Mouse (Mus musculus): ENCODE results near the gene Kiz. TPM values are rescaled to one million over a fixed set of nuclear protein-coding genes. Genes with fewer than 3 reads are reported as not detected.

Gene Kiz
- polyA plus RNA-seq, 1 experiment from 2014 or later, result 24.5 TPM

DNA sequence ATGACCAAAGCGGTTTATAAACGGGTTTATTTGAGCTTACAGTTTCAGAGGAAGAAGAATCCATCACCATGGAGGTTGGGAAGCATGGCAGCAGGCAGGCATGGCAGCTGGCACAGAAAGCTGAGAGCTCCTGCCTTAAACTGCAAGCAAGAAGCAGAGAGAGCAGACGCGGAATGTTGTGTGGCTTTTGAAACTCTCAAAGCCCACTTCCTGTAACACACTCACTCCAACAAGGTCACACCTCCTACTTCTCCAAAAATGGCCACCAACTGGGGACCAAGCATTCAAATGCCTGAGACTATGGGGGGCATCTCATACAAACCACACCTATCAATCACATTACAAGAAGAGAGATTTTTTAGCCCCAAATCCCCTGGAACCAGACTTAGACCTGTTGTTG lies 154.5 kb downstream of the Kiz start:
- Histone ChIP-seq H3K9ac (no peak overlapping the region), H3K36me3 (no peaks in the 10 kb centered on the region), H3K27me3 (no peaks in the 10 kb centered on the region), H3K4me3 (no peak overlapping the region), H3K4me1 (replicated peaks) (peaks cover 24% of the 10 kb centered on the region), H3K9me3 (no peaks in the 10 kb centered on the region), H3K4me2 (no peak overlapping the region), H3K27ac (replicated peaks) (no peak overlapping the region)
- ATAC-seq (ENCODE audit: low FRiP score, low read depth), result no peak
- WGBS, result 92% methylated on average over 4 of the region's 4 CpGs

DNA sequence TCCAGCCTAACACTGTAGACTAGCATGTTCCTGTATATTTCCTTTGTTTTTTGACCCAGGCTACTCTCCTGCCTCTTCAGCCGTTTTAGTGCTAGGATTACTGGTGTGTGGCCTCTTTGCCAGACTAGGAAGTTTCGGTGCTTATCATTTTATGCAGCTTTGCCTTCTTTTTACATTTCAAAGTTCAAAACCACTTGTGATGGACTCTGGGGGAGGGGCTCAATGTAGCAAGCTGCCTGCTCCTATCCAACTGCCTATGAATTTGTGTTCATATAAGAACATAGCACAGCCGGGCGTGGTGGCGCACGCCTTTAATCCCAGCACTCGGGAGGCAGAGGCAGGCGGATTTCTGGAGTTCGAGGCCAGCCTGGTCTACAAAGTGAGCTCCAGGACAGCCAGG lies 155.3 kb downstream of the Kiz start:
- no peaks in the 10 kb centered on the region for H3K9me3 ChIP-seq
- H3K9ac ChIP-seq, result no peak overlapping the region
- H3K36me3 ChIP-seq, result no peaks in the 10 kb centered on the region
- H3K4me3 ChIP-seq, result no peak overlapping the region
- H3K27ac ChIP-seq (replicated peaks), result no peak overlapping the region
- peaks cover 30% of the 10 kb centered on the region for H3K4me1 ChIP-seq (replicated peaks)
- H3K4me2 ChIP-seq, result no peak overlapping the region
- no peaks in the 10 kb centered on the region for H3K27me3 ChIP-seq
- ATAC-seq (ENCODE audit: low FRiP score, low read depth), result no peak
- WGBS, result 98% methylated on average over 9 of the region's 9 CpGs

DNA sequence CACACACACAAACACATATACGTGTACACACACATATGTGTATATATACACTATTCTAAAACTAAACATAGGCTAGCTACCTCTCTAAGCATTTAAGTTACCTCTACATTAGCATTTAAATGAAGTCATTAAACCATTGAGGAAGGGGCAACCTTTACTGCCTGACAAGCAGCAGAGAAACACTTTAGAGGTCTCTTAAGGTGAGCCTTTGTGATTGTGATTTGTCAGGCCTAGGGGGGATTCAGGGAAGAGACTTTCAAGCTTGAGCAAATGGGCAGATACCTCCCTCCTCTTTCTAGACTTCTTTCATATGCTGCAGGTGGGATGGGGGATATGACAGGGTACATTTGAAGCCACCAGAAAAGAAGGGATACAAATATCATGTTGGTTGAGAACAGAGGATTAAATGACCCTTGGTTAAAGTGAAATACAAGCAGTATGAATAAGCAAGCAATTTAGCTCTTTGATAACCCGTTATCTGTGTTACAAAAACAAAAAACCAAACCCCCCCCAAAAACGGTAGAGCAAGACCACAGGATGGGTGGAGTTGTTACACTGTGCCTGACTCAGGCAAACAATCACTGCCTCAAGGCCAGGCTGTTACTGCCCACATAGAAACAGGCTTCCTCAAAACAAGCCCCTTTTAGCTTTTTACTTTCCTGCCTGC lies 155.9 kb downstream of the Kiz start:
- Histone ChIP-seq H3K27me3 (no peaks in the 10 kb centered on the region), H3K27ac (replicated peaks) (peak overlapping the region; percentile 99; the same call in 1 of the 2 replicates), H3K9me3 (no peaks in the 10 kb centered on the region), H3K4me2 (peak overlapping the region; percentile 69), H3K36me3 (no peaks in the 10 kb centered on the region), H3K4me3 (peak overlapping the region; percentile 93; the same call in 1 of the 2 replicates), H3K4me1 (replicated peaks) (peaks cover 30% of the 10 kb centered on the region), H3K9ac (peak overlapping the region; percentile 91)
- ATAC-seq (ENCODE audit: low FRiP score, low read depth), result no peak
- WGBS, result 77% methylated on average over 3 of the region's 3 CpGs

DNA sequence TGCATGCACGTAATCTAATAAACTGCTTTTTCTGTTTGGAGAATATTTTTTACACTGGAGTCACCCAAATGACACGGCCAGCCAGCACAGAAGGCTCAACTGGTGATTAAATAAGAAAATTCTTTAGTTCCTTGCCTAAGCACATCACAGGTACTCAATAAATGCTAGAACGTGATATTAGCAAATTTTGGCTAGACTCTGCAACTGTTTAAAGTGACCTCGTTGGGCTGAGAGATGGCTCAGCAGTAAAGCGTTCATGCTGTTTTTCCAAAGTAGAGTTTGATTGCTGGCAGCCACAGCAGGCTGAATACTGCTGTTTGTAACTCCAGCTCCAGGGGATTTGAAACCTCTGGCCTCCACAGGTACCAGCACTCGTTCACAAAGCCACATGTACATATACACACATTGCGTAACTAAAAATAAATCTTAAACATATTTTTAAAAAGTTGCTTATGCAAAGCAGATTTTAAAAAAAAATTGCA lies 156.5 kb downstream of the Kiz start:
- peaks cover 30% of the 10 kb centered on the region for H3K4me1 ChIP-seq (replicated peaks)
- H3K9ac ChIP-seq, result peak overlapping the region; percentile 91
- 0 out of 2 replicates have a peak, but pooled peaks have one; percentile 2 for ATAC-seq (ENCODE audit: low FRiP score, low read depth)
- H3K27ac ChIP-seq (replicated peaks), result peak overlapping the region; percentile 99
- H3K4me2 ChIP-seq, result peak overlapping the region; percentile 69
- H3K36me3 ChIP-seq, result no peaks in the 10 kb centered on the region
- no peaks in the 10 kb centered on the region for H3K9me3 ChIP-seq
- WGBS, result 51% methylated on average over 7 of the region's 7 CpGs
- peak overlapping the region; percentile 93 for H3K4me3 ChIP-seq
- H3K27me3 ChIP-seq, result no peaks in the 10 kb centered on the region

DNA sequence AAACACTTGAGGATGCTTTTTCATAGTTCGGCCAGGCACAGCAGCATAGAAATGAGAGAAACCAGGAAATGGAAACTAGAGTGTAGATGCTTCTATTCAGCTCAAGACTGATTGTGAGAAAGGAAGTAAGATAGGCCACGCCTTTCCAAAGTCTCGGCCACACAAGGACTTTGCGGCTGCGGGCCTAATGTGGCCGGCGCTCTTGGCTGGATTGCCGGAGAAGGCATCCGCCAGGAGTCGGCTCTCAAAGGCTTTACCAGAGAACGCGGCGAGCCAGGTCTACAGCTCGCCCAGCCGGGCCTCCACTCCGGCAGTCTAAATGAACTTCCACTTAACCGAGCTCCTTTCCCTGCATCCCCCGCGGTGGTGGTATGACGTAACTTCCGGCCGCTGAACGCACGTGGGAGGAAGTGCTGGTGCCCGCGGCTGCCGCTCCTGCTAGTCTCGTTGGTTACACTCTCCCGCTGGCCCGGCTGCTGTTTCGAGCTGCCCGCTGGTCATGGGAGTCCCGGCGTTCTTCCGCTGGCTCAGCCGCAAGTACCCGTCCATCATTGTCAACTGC lies 157.0 kb downstream of the Kiz start, which contains the start of gene Xrn2:
Gene Xrn2 (plus strand): TSS at position 374 of the 562 bp plus-strand sequence.
- Histone ChIP-seq H3K27ac (replicated peaks) (peak within 1 kb of the TSS; percentile 99), H3K4me1 (replicated peaks) (peaks cover 30% of the 10 kb centered on the region), H3K9ac (peak within 1 kb of the TSS; percentile 91), H3K9me3 (no peaks in the 10 kb centered on the region), H3K36me3 (no peaks in the 10 kb centered on the region), H3K27me3 (no peaks in the 10 kb centered on the region), H3K4me3 (peak within 1 kb of the TSS; percentile 93), H3K4me2 (peak within 1 kb of the TSS; percentile 69)
- ATAC-seq (ENCODE audit: low FRiP score, low read depth), result peak; percentile 96
- WGBS, result under 1% methylated on average over 37 of the region's 37 CpGs

DNA sequence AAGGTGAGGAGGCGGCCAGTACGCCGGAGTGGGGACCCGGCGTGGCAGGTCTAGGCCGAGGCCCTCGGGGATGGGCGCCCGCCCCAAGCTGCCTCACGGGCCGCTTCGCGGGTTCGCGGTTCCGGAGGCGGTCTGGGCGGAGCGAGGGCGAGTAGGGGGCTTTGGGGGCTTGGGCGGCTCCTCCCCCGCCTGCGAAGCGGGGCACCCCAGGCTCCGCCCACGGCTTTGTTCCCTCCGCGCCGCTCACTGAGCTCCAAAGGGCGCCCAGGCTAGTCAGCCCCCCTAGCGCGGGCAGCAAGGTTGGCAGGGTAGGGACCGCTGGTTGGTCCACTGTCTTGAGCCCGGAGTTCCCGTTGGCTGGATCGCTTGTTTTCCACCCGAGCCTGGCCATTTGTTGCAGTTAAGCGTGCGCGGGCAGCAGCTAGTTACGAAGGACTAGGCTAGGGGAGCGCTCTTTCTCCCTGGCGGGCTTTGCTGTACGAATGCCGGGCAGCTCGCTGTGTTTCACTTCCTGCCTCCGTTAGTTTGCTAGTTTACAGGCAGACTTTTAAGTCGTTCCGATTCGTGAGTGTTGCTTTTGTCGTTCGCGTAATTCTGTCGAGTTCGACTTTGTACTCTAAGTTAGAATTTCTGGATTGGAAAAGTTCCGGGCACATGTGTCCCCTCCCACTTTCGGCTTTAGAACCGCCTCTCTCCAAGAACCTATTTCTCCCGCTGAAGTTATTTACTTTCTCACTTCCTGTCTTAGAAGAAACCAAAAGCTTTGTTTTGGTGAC lies 157.7 kb downstream of the Kiz start:
- H3K9me3 ChIP-seq, result no peaks in the 10 kb centered on the region

DNA sequence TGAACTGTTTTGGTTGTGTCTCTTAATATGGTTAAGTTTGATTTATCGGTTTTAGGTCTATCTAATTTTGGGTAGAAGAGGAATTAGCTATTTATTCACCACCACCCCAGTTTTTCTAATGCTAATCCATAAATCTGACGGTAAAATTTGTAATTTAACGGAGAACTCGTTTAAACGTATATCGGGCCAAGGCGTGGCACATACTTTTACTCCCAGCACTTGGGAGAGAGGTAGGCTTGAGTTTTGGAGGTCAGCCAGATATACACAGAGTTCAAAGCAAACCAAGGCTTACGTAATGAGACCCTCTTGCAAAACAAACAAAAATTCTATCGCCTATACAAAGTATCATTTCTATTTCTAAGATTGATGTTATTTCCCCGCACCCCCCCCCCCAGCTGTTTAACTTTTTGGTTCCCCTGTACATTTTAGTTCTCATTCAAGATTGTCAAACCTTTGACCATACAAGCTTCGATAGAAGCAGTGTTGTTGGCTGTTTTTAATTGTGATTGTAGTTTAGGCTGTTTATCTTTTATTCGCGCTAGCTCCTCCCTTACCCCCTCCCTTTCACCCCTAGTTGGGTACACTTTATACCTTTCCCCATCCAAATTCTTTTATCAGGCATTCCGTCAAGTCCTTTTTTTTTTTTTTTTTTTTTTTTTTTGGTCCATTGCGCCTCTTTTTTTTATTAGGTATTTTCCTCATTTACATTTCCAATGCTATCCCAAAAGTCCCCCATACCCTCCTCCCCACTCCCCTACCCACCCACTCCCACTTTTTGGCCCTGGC lies 158.6 kb downstream of the Kiz start:
- H3K4me3 ChIP-seq, result peak overlapping the region; percentile 93
- H3K36me3 ChIP-seq, result no peaks in the 10 kb centered on the region
- no peaks in the 10 kb centered on the region for H3K27me3 ChIP-seq
- 27% methylated on average over 15 of the region's 15 CpGs for WGBS
- H3K27ac ChIP-seq (replicated peaks), result peak overlapping the region; percentile 99; the same call in 1 of the 2 replicates
- peak overlapping the region; percentile 91 for H3K9ac ChIP-seq
- H3K9me3 ChIP-seq, result no peaks in the 10 kb centered on the region
- no peak for ATAC-seq (ENCODE audit: low FRiP score, low read depth)
- peaks cover 30% of the 10 kb centered on the region for H3K4me1 ChIP-seq (replicated peaks)
- peak overlapping the region; percentile 69 for H3K4me2 ChIP-seq

More for the DNA sequence above, 157.7 kb downstream of the Kiz start:
- peaks cover 30% of the 10 kb centered on the region for H3K4me1 ChIP-seq (replicated peaks)
- under 1% methylated on average over 56 of the region's 59 CpGs for WGBS
- no peaks in the 10 kb centered on the region for H3K27me3 ChIP-seq
- H3K4me3 ChIP-seq, result peak overlapping the region; percentile 93
- H3K4me2 ChIP-seq, result peak overlapping the region; percentile 69
- peak overlapping the region; percentile 99 for H3K27ac ChIP-seq (replicated peaks)
- no peaks in the 10 kb centered on the region for H3K36me3 ChIP-seq
- peak; percentile 93 for ATAC-seq (ENCODE audit: low FRiP score, low read depth)
- peak overlapping the region; percentile 91 for H3K9ac ChIP-seq

Other genes starting within 250 kb of the Kiz start
- 62.4 and 65.1 TPM in 2 replicates for gene Xrn2, start 157.1 kb downstream of the Kiz start, polyA plus RNA-seq (2015; fragmentation: Nextera tagmentation; extraction: Ambion mirVana)
- gene Nkx2-4, start 229.6 kb downstream of the Kiz start, polyA plus RNA-seq (2015; fragmentation: Nextera tagmentation; extraction: Ambion mirVana), result not detected in 2 replicates

Data from hindbrain, embryonic 15.5 days (tissue).